Mouse (Mus musculus) forebrain, embryonic 11.5 days (tissue): ENCODE data around the gene Rtp2. TPM values are rescaled to one million over a fixed set of nuclear protein-coding genes. Genes with fewer than 3 reads are reported as not detected.
"Not testable (repeated sequence)": the region's sequence is repeated elsewhere in the genome, so short reads cannot be mapped to it uniquely, and the experiment has no call there.

Experiments used
- ATAC-seq: fragments of 200-750 bp; cut with Nextera tagmentation; replicated peaks from 2 replicates; pipeline ENCODE4 v1.8.0; 2017; ENCODE audit warnings: moderate TSS enrichment; ENCODE audit not compliant: low FRiP score
- DNase-seq: peaks from one replicate; pipeline ENCODE4 v3.0.0-alpha.2; 2017; ENCODE audit warnings: low spot score
- H3K27ac ChIP-seq: fragments of 300-500 bp; sonication (generic); 2 replicates; pipeline ENCODE4 v1.5.1; 2014; ENCODE audit warnings: low read depth, low read length
- H3K27me3 ChIP-seq: fragments of 300-500 bp; sonication (generic); 2 replicates; pipeline ENCODE4 v1.6.1; 2014; ENCODE audit warnings: mild to moderate bottlenecking, low read length, mixed read lengths; ENCODE audit not compliant: control insufficient read depth, insufficient read depth
- H3K36me3 ChIP-seq: fragments of 300-500 bp; sonication (generic); 2 replicates; pipeline ENCODE4 v1.6.1; 2014; ENCODE audit warnings: mild to moderate bottlenecking, low read length, moderate library complexity, mixed read lengths; ENCODE audit not compliant: control insufficient read depth, insufficient read depth
- H3K4me1 ChIP-seq: fragments of 300-500 bp; sonication (generic); replicated peaks from 2 replicates; pipeline ENCODE4 v1.6.1; 2014; ENCODE audit warnings: low read length, mixed read lengths; ENCODE audit not compliant: control insufficient read depth, insufficient read depth
- H3K4me2 ChIP-seq: fragments of 300-500 bp; sonication (generic); 2 replicates; pipeline ENCODE4 v1.6.1; 2014; ENCODE audit warnings: low read depth, mild to moderate bottlenecking, low read length, moderate library complexity, mixed read lengths; ENCODE audit not compliant: severe bottlenecking
- H3K4me3 ChIP-seq: fragments of 300-500 bp; sonication (generic); 2 replicates; pipeline ENCODE4 v1.5.1; 2014; ENCODE audit warnings: low read depth, low read length
- H3K9ac ChIP-seq: fragments of 300-500 bp; sonication (generic); 2 replicates; pipeline ENCODE4 v1.6.1; 2014; ENCODE audit warnings: low read length
- H3K9me3 ChIP-seq: fragments of 300-500 bp; sonication (generic); 2 replicates; pipeline ENCODE4 v1.6.1; 2016; ENCODE audit warnings: low read length, mixed read lengths; ENCODE audit not compliant: control insufficient read depth
- WGBS: fragments of 180-500 bp; shearing (Covaris S2); extraction: QIAGEN DNeasy Blood & Tissue Kit; methylation state at CpG from one replicate; pipeline ENCODE4 v1.1.7; 2014; 5-methylcytosine and 5-hydroxymethylcytosine counted together
- polyA plus RNA-seq: library from polyadenylated mRNA; unstranded; fragments of >200 nt; fragmentation: Nextera tagmentation; extraction: Ambion mirVana; gene quantifications from 2 replicates; pipeline ENCODE4 v1.2.1, GENCODE M21; 2014

Gene Rtp2
- polyA plus RNA-seq, 1 experiment from 2014 or later = not detected

DNA sequence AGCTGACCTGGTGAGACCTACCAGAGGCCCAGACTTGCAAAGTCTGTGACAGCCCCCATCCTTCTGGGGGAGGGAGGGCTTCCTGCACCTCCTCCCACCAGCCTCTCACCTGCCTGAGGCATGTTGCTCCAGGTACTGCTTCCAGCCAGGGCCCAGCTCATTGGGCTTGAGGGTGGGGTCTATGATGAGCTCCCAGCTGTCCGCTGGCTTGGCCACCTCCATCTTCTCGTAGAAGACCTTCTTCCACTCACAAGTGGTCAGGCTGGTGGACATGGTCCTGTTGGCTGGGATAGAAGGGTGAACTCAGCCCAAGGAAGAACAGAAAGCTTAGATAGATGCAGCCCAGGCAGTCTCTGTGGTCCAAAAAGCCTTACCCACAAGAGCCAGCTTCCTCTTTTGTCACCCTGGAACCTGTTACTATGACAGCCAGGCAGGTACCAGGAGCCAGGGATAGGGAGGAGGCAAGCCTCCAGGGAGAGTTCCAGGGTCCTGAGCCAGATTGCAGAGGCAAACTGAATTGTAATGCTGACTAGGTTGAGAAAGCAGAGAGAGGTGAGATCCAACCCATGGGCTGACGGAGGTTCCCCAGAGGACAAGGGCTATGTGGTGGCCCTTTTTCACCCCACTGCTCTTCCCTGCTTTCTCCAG is 1.6 kb downstream of the Rtp2 start:
- ATAC-seq = no peak
- no peaks in the 10 kb centered on the region for H3K27me3 ChIP-seq
- H3K27ac ChIP-seq = no peak overlapping the region
- 87% methylated on average over 3 of the region's 3 CpGs for WGBS
- H3K36me3 ChIP-seq = no peaks in the 10 kb centered on the region
- no peak overlapping the region for H3K9ac ChIP-seq
- no peak overlapping the region for H3K4me2 ChIP-seq
- DNase-seq = peak; percentile 30
- H3K4me3 ChIP-seq = no peak overlapping the region
- H3K4me1 ChIP-seq = no peaks in the 10 kb centered on the region
- no peaks in the 10 kb centered on the region for H3K9me3 ChIP-seq

- no peaks in the 10 kb centered on the region for H3K4me1 ChIP-seq
- no peak overlapping the region for H3K9ac ChIP-seq
- H3K36me3 ChIP-seq = no peaks in the 10 kb centered on the region
- 92% methylated on average over 33 of the region's 33 CpGs for WGBS
- no peaks in the 10 kb centered on the region for H3K27me3 ChIP-seq
- no peak overlapping the region for H3K4me2 ChIP-seq
- no peak overlapping the region for H3K27ac ChIP-seq
- no peak overlapping the region for H3K4me3 ChIP-seq
- no peaks in the 10 kb centered on the region for H3K9me3 ChIP-seq
- ATAC-seq = no peak
- DNase-seq = no peak
Measured at GRCm38 (mm10) chr16:23927301-23928114, 4.7 kb downstream of the Rtp2 start.

DNA sequence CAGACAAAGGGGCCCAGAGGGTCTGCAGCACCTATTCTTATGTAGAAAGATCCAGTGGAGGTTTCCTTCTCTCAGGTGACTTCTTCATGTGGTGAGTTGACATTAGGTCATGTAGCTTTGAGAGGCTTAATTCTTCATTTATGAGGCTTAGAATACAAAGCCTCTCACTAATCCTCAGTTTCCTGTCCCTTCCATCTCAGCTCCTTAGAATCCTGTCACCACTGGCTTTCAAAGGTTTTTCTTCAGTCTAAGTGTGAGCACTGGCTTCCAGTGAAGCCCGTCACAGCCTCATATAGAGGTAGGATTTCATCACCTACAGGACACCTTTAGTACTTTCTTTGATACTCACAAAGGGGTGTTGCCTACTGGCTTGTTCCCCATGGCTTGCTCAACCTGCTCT is 9.3 kb downstream of the Rtp2 start:
- H3K27ac ChIP-seq = no peak overlapping the region
- DNase-seq (no peak), ATAC-seq (no peak)
- H3K9me3 ChIP-seq = no peaks in the 10 kb centered on the region
- H3K4me3 ChIP-seq = no peak overlapping the region
- H3K4me2 ChIP-seq = no peak overlapping the region
- WGBS = 77% methylated on average over 1 of the region's 1 CpGs
- H3K9ac ChIP-seq = no peak overlapping the region
- H3K27me3 ChIP-seq = no peaks in the 10 kb centered on the region
- no peaks in the 10 kb centered on the region for H3K36me3 ChIP-seq
- no peaks in the 10 kb centered on the region for H3K4me1 ChIP-seq

DNA sequence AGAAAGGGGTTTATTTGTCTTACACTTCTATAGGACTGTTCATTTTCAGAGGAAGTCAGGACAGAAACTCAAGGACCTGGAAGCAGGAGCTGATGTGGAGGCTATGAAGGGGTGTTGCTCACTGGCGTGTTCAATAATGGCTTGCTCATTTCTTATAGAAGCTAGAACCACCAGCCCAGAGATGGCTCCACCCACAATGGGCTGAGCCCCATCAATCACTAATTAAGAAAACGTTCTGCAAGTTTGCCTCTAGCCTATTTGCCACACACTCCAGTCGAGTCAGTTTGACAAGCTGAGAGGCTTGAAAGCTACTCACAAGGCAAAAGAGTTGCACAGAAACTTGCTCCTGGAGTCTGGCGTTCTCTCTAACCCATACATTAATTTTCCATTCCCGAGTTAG is 10.5 kb downstream of the Rtp2 start:
- Histone ChIP-seq H3K27me3 (no peaks in the 10 kb centered on the region), H3K27ac (no peak overlapping the region), H3K9ac (no peak overlapping the region), H3K4me3 (no peak overlapping the region), H3K4me1 (no peaks in the 10 kb centered on the region), H3K4me2 (no peak overlapping the region), H3K36me3 (no peaks in the 10 kb centered on the region), H3K9me3 (no peaks in the 10 kb centered on the region)
- no peak for DNase-seq
- 80% methylated on average over 5 of the region's 5 CpGs for WGBS
- no peak for ATAC-seq

DNA sequence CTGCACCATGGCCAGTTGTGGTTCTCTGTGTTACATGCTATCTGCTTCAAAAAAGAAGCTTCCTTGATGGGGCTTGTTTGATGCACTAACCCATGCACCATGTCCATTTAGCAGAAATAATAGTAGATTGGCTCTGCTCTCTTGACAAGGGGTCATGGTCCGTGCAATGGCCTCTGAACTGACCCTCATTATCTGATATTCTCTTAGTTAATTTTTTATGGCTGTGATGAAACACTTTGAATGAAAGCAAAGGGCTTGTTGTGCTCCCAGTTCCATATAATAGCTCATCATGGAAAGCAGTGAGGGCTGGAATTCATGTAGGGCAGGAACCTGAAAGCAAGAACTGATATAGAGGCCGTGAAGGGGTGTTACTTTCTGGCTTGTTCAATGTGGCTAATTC is 12.8 kb downstream of the Rtp2 start:
- ATAC-seq (no peak), DNase-seq (no peak)
- H3K27me3 ChIP-seq = no peaks in the 10 kb centered on the region
- WGBS = 84% methylated on average over 2 of the region's 2 CpGs
- H3K27ac ChIP-seq = no peak overlapping the region
- no peaks in the 10 kb centered on the region for H3K9me3 ChIP-seq
- no peak overlapping the region for H3K9ac ChIP-seq
- no peaks in the 10 kb centered on the region for H3K4me1 ChIP-seq
- H3K4me3 ChIP-seq = no peak overlapping the region
- no peak overlapping the region for H3K4me2 ChIP-seq
- no peaks in the 10 kb centered on the region for H3K36me3 ChIP-seq

- no peaks in the 10 kb centered on the region for H3K4me1 ChIP-seq
- WGBS = 57% methylated on average over 3 of the region's 3 CpGs
- ATAC-seq (no peak), DNase-seq (no peak)
- no peaks in the 10 kb centered on the region for H3K9me3 ChIP-seq
- H3K9ac ChIP-seq = no peak overlapping the region
- no peaks in the 10 kb centered on the region for H3K27me3 ChIP-seq
- no peak overlapping the region for H3K4me3 ChIP-seq
- no peaks in the 10 kb centered on the region for H3K36me3 ChIP-seq
- no peak overlapping the region for H3K27ac ChIP-seq
- no peak overlapping the region for H3K4me2 ChIP-seq
Measured at GRCm38 (mm10) chr16:23913401-23913800, 18.8 kb downstream of the Rtp2 start.

DNA sequence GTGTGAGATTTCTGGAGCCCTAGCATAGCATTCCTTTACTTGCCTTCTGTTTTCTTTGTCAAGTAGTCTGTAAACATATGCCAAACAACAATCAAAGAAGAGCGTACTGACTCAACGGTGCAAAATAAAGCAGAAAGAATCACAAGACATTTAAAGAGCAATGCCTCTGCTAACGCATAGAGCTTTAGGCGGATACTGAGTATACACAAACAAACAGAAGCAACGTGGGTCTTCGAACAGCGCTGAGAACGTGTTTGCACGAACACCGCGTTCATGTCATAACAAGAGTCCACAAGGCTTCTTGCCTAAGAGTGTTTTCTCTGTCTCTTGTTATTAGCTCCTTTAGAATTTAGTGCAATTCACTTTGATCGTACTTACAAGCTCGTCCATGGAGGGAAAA is 19.5 kb downstream of the Rtp2 start:
- H3K4me1 ChIP-seq = no peaks in the 10 kb centered on the region
- ATAC-seq (no peak), DNase-seq (no peak)
- H3K9me3 ChIP-seq = no peaks in the 10 kb centered on the region
- no peak overlapping the region for H3K4me3 ChIP-seq
- H3K36me3 ChIP-seq = no peaks in the 10 kb centered on the region
- 86% methylated on average over 13 of the region's 13 CpGs for WGBS
- no peak overlapping the region for H3K9ac ChIP-seq
- H3K4me2 ChIP-seq = no peak overlapping the region
- no peaks in the 10 kb centered on the region for H3K27me3 ChIP-seq
- H3K27ac ChIP-seq = no peak overlapping the region

GRCm38 (mm10) chr16:23909015-23909354 is 23.2 kb downstream of the Rtp2 start:
- not testable (repeated sequence) for H3K27me3 ChIP-seq, H3K4me3 ChIP-seq, H3K36me3 ChIP-seq, H3K4me2 ChIP-seq, ATAC-seq, DNase-seq, H3K9ac ChIP-seq, H3K9me3 ChIP-seq, H3K4me1 ChIP-seq, H3K27ac ChIP-seq
- WGBS = 82% methylated on average over 3 of the region's 3 CpGs
